Mouse (Mus musculus) CH12.LX (cell line): Measurements from ENCODE around the gene Lhx9. TPM values are rescaled to one million over a fixed set of nuclear protein-coding genes. Genes with fewer than 3 reads are reported as not detected.

Experiments
- DNase-seq: peaks from one replicate; pipeline ENCODE4 v3.0.0-alpha.2; 2013; ENCODE audit errors: extremely low read depth
- H3K27ac ChIP-seq: 2 replicates; pipeline ENCODE4 v1.5.1; 2012; ENCODE audit warnings: low read depth, mild to moderate bottlenecking, control low read depth, moderate library complexity; ENCODE audit not compliant: insufficient read depth
- H3K27me3 ChIP-seq: replicated peaks from 2 replicates; pipeline ENCODE3; 2012; ENCODE audit warnings: inconsistent platforms
- H3K36me3 ChIP-seq, 2 experiments: replicated peaks in 1 of 2; 2 replicates each; pipeline versions ENCODE3 to v1.6.1; 2012; ENCODE audit warnings: inconsistent platforms in 1 of 2, low read length in 1 of 2, mild to moderate bottlenecking in 1 of 2, mixed read lengths in 1 of 2, moderate library complexity in 1 of 2; ENCODE audit not compliant: control insufficient read depth in 1 of 2, insufficient read depth in 1 of 2
- H3K4me1 ChIP-seq, 2 experiments: 2 replicates each; pipeline ENCODE4 v1.6.1; 2012; ENCODE audit warnings: inconsistent platforms in 1 of 2, moderate library complexity in 1 of 2; ENCODE audit not compliant: insufficient read depth in 2 of 2, control insufficient read depth in 1 of 2
- H3K4me2 ChIP-seq: 2 replicates; pipeline ENCODE4 v1.6.1; 2012; ENCODE audit warnings: low read depth, mild to moderate bottlenecking, control low read depth; ENCODE audit not compliant: poor library complexity, insufficient read depth, severe bottlenecking
- H3K4me3 ChIP-seq, 3 experiments: fragments of 150-350 bp in 1 of 3; sonication (generic) in 1 of 3; replicated peaks in 1 of 3; 2 replicates each; pipeline versions ENCODE3 to v1.5.1; 2011 to 2012; ENCODE audit warnings: low read depth in 2 of 3, low read length in 2 of 3, mild to moderate bottlenecking in 2 of 3, moderate library complexity in 2 of 3, control low read depth in 1 of 3, improper control_type of control experiment in 1 of 3, inconsistent platforms in 1 of 3, mixed read lengths in 1 of 3; ENCODE audit not compliant: poor library complexity in 1 of 3
- H3K79me2 ChIP-seq: replicated peaks from 2 replicates; pipeline ENCODE4 v1.6.1; 2012; ENCODE audit warnings: mild to moderate bottlenecking, moderate library complexity; ENCODE audit not compliant: control insufficient read depth, poor library complexity, insufficient read depth, severe bottlenecking; ENCODE audit errors: extremely low read depth
- H3K9ac ChIP-seq: 2 replicates; pipeline ENCODE4 v1.6.1; 2012; ENCODE audit warnings: low read depth, mild to moderate bottlenecking, control low read depth, moderate library complexity; ENCODE audit not compliant: insufficient read depth
- H3K9me3 ChIP-seq: replicated peaks from 2 replicates; pipeline ENCODE3; 2012; ENCODE audit warnings: low read length, inconsistent platforms, mixed read lengths
- BHLHE40 ChIP-seq: IDR thresholded peaks from 2 replicates; pipeline ENCODE4 v1.6.1; 2011; ENCODE audit warnings: mild to moderate bottlenecking, low read depth, low read length, improper control_type of control experiment
- CHD1 ChIP-seq: IDR thresholded peaks from 2 replicates; pipeline ENCODE4 v1.6.1; 2012; ENCODE audit warnings: low read depth, low read length, improper control_type of control experiment, inconsistent platforms
- CHD2 ChIP-seq: IDR thresholded peaks from 2 replicates; pipeline ENCODE4 v1.6.1; 2011; ENCODE audit warnings: low read length, improper control_type of control experiment
- E2F4 ChIP-seq: IDR thresholded peaks from 2 replicates; pipeline ENCODE4 v1.6.1; 2011; ENCODE audit warnings: low read depth, low read length, improper control_type of control experiment; ENCODE audit not compliant: insufficient replicate concordance
- ELF1 ChIP-seq: IDR thresholded peaks from 2 replicates; pipeline ENCODE4 v1.6.1; 2014; ENCODE audit warnings: low read depth, mild to moderate bottlenecking, inconsistent platforms, low read length, improper control_type of control experiment
- EP300 ChIP-seq: IDR thresholded peaks from 2 replicates; pipeline ENCODE4 v1.6.1; 2011; ENCODE audit warnings: low read length, improper control_type of control experiment
- HCFC1 ChIP-seq: IDR thresholded peaks from 2 replicates; pipeline ENCODE4 v1.6.1; 2012; ENCODE audit warnings: low read depth, mild to moderate bottlenecking, inconsistent platforms, low read length, improper control_type of control experiment
- IRF4 ChIP-seq: IDR thresholded peaks from 2 replicates; pipeline ENCODE4 v1.6.1; 2014; ENCODE audit warnings: low read depth, mild to moderate bottlenecking, inconsistent platforms, low read length, improper control_type of control experiment
- JUND ChIP-seq: conservative IDR thresholded peaks from 2 replicates; pipeline ENCODE4 v1.6.1; 2011; ENCODE audit warnings: low read depth, low read length, improper control_type of control experiment
- KAT2A ChIP-seq: IDR thresholded peaks from 2 replicates; pipeline ENCODE4 v1.6.1; 2012; ENCODE audit warnings: low read length, improper control_type of control experiment, inconsistent platforms; ENCODE audit not compliant: insufficient replicate concordance
- MAX ChIP-seq: IDR thresholded peaks from 2 replicates; pipeline ENCODE4 v1.6.1; 2011; ENCODE audit warnings: low read length, improper control_type of control experiment
- MAZ ChIP-seq: IDR thresholded peaks from 2 replicates; pipeline ENCODE4 v1.6.1; 2012; ENCODE audit warnings: low read depth, mild to moderate bottlenecking, inconsistent platforms, low read length, improper control_type of control experiment, moderate library complexity
- MXI1 ChIP-seq: IDR thresholded peaks from 2 replicates; pipeline ENCODE4 v1.6.1; 2011; ENCODE audit warnings: mild to moderate bottlenecking, low read depth, low read length, improper control_type of control experiment
- NRF1 ChIP-seq: IDR thresholded peaks from 2 replicates; pipeline ENCODE4 v1.6.1; 2014; ENCODE audit warnings: low read depth, mild to moderate bottlenecking, inconsistent platforms, low read length, improper control_type of control experiment, moderate library complexity
- PAX5 ChIP-seq: IDR thresholded peaks from 2 replicates; pipeline ENCODE4 v1.6.1; 2012; ENCODE audit warnings: low read length, inconsistent platforms, mixed read lengths
- POLR2AphosphoS2 ChIP-seq: IDR thresholded peaks from 2 replicates; pipeline ENCODE4 v1.6.1; 2011; ENCODE audit warnings: low read depth, low read length, improper control_type of control experiment
- RAD21 ChIP-seq: IDR thresholded peaks from 2 replicates; pipeline ENCODE4 v1.6.1; 2011; ENCODE audit warnings: low read depth, mild to moderate bottlenecking, low read length, improper control_type of control experiment, moderate library complexity
- RCOR1 ChIP-seq: conservative IDR thresholded peaks from 2 replicates; pipeline ENCODE4 v1.6.1; 2012; ENCODE audit warnings: low read depth, mild to moderate bottlenecking, inconsistent platforms, low read length, improper control_type of control experiment
- SMC3 ChIP-seq: IDR thresholded peaks from 2 replicates; pipeline ENCODE4 v1.6.1; 2011; ENCODE audit warnings: low read depth, low read length, improper control_type of control experiment
- TBP ChIP-seq: conservative IDR thresholded peaks from 2 replicates; pipeline ENCODE4 v1.6.1; 2011; ENCODE audit warnings: low read depth, low read length, improper control_type of control experiment
- USF1 ChIP-seq: IDR thresholded peaks from 2 replicates; pipeline ENCODE4 v1.6.1; 2014; ENCODE audit warnings: low read depth, mild to moderate bottlenecking, inconsistent platforms, low read length, improper control_type of control experiment
- ZC3H11A ChIP-seq: IDR thresholded peaks from 2 replicates; pipeline ENCODE4 v1.6.1; 2012; ENCODE audit warnings: low read depth, mild to moderate bottlenecking, inconsistent platforms, low read length, improper control_type of control experiment
- ZKSCAN1 ChIP-seq: IDR thresholded peaks from 2 replicates; pipeline ENCODE4 v1.6.1; 2012; ENCODE audit warnings: low read depth, inconsistent platforms, low read length, improper control_type of control experiment, borderline replicate concordance
- ZMIZ1 ChIP-seq: IDR thresholded peaks from 2 replicates; pipeline ENCODE4 v1.6.1; 2012; ENCODE audit warnings: low read depth, mild to moderate bottlenecking, inconsistent platforms, low read length, improper control_type of control experiment
- ZNF384 ChIP-seq: IDR thresholded peaks from 2 replicates; pipeline ENCODE4 v1.6.1; 2012; ENCODE audit warnings: low read depth, low read length, improper control_type of control experiment, inconsistent platforms
- dilution Hi-C: fragments of 300-500 bp; cut with MboI; formaldehyde crosslinking; loops from 2 replicates; pipeline ENCODE4 v1.14.3; 2020; ENCODE audit warnings: low sequenced_read_pairs; ENCODE audit not compliant: extremely low pct_unique_long_range_greater_than_20kb, extremely low pct_ligation_motif_present
- in situ Hi-C: fragments of 300-500 bp; cut with MboI; formaldehyde crosslinking; loops from 3 replicates; pipeline ENCODE4 v1.14.3; 2019; ENCODE audit warnings: low sequenced_read_pairs, low pct_ligation_motif_present, low pct_unique_long_range_greater_than_20kb, mixed read lengths
- polyA plus RNA-seq: library from polyadenylated mRNA; unstranded; fragments of >175 nt; gene quantifications from 2 replicates; pipeline ENCODE4 v1.2.1, GENCODE M21; 2012; ENCODE audit warnings: low read depth; ENCODE audit not compliant: insufficient read length
- total RNA-seq, 2 experiments: library from RNA; depleted of rRNA; stranded (reverse); fragments of 300-350 nt in 1 of 2; fragments of >200 nt in 1 of 2; gene quantifications; 2 replicates each; pipeline ENCODE4 v1.2.3; 2012 to 2014

Gene Lhx9
- total and polyA plus RNA-seq, 3 experiments: 0.09 to 0.23 (median 0.21) TPM

DNA sequence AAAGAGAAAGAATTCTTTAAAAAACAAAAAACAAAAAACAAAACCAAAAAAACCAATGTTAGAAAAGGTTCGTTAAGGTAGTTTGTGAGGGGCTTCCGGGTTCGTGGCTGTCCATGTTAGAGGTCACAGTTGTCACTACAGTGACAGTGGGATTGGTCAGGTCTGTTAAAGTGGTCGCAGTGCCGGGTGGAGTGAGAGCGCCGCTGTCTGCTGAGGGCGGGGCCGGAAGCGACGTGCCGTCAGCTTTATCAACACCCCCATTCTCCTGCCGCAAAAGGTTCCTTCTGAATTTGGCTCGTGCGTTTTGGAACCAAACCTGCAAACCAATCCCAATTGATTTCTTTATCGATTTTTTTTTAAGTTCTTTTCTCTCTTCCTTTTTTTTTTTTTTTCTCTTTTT is 17.1 kb downstream of the Lhx9 start (continued):
- TF ChIP-seq SMC3: no peak
- no peak for TF ChIP-seq MAX
- no peak for TF ChIP-seq KAT2A
- TF ChIP-seq ZNF384: no peak
- no peak for TF ChIP-seq JUND
- TF ChIP-seq MAZ: peak; percentile 86
- no peak for TF ChIP-seq ZC3H11A
- TF ChIP-seq CHD1: 0 out of 2 replicates have a peak, but pooled peaks have one; percentile 41
- TF ChIP-seq PAX5: no peak
- TF ChIP-seq ELF1: peak; percentile 93
- TF ChIP-seq RCOR1: no peak
- TF ChIP-seq TBP: peak; percentile 70; the same call in 1 of the 2 replicates
- TF ChIP-seq ZKSCAN1: no peak
- TF ChIP-seq CHD2: no peak
- TF ChIP-seq HCFC1: peak; percentile 69
- TF ChIP-seq NRF1: no peak
- TF ChIP-seq EP300: no peak
- no peak for TF ChIP-seq E2F4
- TF ChIP-seq POLR2AphosphoS2: no peak
- 0 out of 2 replicates have a peak, but pooled peaks have one; percentile 37 for TF ChIP-seq IRF4
- TF ChIP-seq BHLHE40: peak; percentile 75
- TF ChIP-seq RAD21: no peak; the same call in none of the 2 replicates
- TF ChIP-seq USF1: no peak

DNA sequence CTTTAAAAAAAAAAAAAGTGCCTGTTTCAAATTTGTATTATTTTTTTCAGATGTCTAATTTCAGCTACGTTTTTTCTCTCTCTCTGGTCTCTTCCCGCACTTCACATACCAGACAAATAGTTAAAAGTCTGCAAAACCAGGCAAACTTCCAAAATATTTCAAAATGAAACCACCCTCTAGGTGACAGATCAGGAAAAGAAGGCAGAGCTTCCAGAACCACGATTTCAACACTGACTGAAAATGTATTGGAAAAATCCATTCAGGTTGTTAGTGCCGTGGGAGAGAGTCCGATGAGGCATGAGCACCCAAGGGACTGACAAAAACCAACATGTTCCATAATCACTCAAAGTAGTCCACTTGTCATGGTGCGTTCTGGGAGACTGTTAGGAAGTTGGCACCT is 21.5 kb downstream of the Lhx9 start:
- Histone ChIP-seq H3K27me3 (no peaks in the 10 kb centered on the region), H3K4me3 (no peak overlapping the region), H3K4me2 (peak overlapping the region; percentile 45; the same call in 1 of the 2 replicates), H3K36me3 (no peaks in the 10 kb centered on the region), H3K9me3 (no peaks in the 10 kb centered on the region), H3K27ac (no peak overlapping the region), H3K4me1 (peaks cover 10 to 11% of the 10 kb centered on the region in 2 experiments), H3K79me2 (no peaks in the 10 kb centered on the region), H3K9ac (no peak overlapping the region)
- in situ Hi-C loops (loop anchor here (25.0 kb wide), 2 partner anchors 260 to 335 kb away; no protein-coding TSS in a partner anchor), dilution Hi-C loops (no loop called here)
- no peak for DNase-seq
- TF ChIP-seq MXI1: no peak
- TF ChIP-seq ELF1: no peak
- no peak for TF ChIP-seq ZC3H11A
- no peak for TF ChIP-seq ZMIZ1
